Mouse (Mus musculus) brown adipose tissue, adult 24 weeks (tissue): ENCODE results near the gene Psmb5. TPM values are rescaled to one million over a fixed set of nuclear protein-coding genes. Genes with fewer than 3 reads are reported as not detected.

Experiments used
- H3K27ac ChIP-seq: fragments of 200-500 bp; replicated peaks from 2 replicates; pipeline ENCODE4 v1.5.1; 2012; ENCODE audit warnings: low read depth, mild to moderate bottlenecking, low read length
- H3K4me1 ChIP-seq: fragments of 200-500 bp; 2 replicates; pipeline ENCODE4 v1.6.1; 2012; ENCODE audit warnings: low read length, mixed read lengths; ENCODE audit not compliant: control insufficient read depth, insufficient read depth, insufficient read length
- H3K4me3 ChIP-seq: fragments of 200-500 bp; 2 replicates; pipeline ENCODE4 v1.5.1; 2012; ENCODE audit warnings: low read depth, mild to moderate bottlenecking, low read length, moderate library complexity; ENCODE audit not compliant: insufficient read depth
- polyA plus RNA-seq: library from polyadenylated mRNA; stranded (reverse); fragments of >200 nt; gene quantifications from 2 replicates; pipeline ENCODE4 v1.2.4, GENCODE M21; 2012; ENCODE audit not compliant: missing spikeins, insufficient read depth, insufficient read length

The Psmb5 gene
- polyA plus RNA-seq, 1 experiment = 231 TPM

DNA sequence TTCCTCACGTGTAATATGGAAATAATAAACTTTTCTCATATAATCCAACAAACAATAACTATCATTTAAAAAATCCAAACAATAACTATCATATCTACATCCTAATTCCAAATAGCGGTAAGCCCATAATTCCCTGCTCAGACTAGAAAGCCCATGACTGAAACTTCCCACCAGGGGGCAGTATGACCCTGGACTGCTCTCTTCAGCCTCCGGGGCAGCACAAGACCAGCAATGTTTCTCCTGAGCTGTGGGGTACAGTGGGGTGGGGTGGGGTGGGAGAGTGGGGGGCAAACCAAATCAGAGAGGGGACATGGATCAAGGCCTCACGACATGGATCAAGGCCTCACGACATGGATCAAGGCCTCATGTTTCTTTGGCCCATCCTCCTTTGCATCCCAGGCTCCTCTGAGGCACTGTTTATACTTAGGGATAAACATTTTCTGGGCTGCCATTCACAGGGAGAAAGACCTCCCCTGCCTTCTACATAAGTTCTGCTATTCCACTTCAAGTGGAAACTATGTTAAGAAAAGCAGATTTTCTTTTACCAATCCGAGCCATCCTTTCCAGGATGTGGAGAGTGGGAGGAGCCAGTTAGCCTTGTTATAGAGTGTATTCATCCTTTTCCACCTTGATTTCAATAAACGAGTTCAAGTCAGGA lies 34.0 kb downstream of the Psmb5 start:
- no peaks in the 10 kb centered on the region for H3K4me1 ChIP-seq
- H3K27ac ChIP-seq = no peak overlapping the region
- no peak overlapping the region for H3K4me3 ChIP-seq

DNA sequence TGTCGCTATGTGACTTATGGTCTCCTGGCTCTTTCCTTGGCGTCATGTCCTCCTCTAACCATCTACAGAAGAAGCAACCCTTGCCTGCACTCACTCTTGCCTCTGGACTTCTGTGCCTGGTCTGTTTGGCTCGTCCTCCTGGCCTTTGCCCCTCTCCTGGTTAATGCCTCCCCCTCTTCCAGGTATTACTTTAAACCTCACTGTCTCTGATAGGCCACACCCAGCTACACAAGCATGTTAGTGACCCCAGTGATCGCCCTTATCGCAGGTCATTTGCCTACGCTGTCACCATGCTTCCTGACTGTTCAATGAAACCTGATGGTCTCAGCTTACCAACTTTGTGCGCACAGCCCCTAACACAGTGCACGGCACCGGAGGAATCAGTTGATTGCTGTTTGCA lies 35.3 kb downstream of the Psmb5 start:
- H3K4me3 ChIP-seq = no peak overlapping the region

DNA sequence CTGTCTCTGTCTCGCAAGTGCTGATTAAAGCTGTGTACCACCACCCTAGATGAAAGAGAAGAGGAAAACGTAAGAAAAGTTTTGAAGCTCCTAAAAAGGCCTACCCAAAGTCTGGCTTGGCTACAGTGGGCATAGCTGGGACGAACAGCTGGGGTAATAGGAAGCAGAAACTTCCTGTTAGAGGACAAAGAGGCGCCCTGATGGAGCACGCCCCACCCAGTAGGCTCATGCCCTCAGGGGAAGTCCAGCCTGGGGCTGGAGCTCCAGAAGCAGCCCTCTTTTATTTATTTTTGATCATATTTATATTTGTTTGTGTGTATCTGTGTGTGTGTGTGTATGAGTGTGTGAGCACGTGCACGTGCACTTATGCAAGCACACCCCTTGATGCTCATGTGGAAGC lies 38.2 kb downstream of the Psmb5 start:
- Histone ChIP-seq H3K27ac (no peak overlapping the region), H3K4me3 (no peak overlapping the region), H3K4me1 (no peaks in the 10 kb centered on the region)

More for the DNA sequence above, 35.3 kb downstream of the Psmb5 start:
- H3K4me1 ChIP-seq = no peaks in the 10 kb centered on the region
- no peak overlapping the region for H3K27ac ChIP-seq

DNA sequence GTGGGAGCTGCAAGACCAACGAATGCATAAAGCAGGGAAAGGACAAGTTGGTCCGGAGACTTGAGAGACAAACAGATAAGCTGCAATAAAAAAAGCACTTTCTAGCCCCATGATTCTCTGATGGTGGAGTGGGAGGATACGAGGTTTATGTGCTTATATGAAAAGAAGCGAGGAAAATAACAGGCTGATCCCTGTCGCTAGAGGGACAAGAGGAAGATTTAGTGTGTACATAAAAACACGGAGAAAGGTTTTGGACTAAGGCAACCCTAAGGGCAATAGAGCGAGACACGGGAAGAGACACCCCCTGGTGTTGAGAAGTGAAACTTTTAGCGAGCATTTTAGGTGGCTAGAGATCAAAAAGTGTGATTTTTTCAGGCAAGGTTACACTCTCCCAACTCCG lies 39.8 kb downstream of the Psmb5 start:
- Histone ChIP-seq H3K4me1 (no peaks in the 10 kb centered on the region; the same call in 1 of the 2 replicates), H3K27ac (peak overlapping the region; percentile 84), H3K4me3 (peak overlapping the region; percentile 67)

DNA sequence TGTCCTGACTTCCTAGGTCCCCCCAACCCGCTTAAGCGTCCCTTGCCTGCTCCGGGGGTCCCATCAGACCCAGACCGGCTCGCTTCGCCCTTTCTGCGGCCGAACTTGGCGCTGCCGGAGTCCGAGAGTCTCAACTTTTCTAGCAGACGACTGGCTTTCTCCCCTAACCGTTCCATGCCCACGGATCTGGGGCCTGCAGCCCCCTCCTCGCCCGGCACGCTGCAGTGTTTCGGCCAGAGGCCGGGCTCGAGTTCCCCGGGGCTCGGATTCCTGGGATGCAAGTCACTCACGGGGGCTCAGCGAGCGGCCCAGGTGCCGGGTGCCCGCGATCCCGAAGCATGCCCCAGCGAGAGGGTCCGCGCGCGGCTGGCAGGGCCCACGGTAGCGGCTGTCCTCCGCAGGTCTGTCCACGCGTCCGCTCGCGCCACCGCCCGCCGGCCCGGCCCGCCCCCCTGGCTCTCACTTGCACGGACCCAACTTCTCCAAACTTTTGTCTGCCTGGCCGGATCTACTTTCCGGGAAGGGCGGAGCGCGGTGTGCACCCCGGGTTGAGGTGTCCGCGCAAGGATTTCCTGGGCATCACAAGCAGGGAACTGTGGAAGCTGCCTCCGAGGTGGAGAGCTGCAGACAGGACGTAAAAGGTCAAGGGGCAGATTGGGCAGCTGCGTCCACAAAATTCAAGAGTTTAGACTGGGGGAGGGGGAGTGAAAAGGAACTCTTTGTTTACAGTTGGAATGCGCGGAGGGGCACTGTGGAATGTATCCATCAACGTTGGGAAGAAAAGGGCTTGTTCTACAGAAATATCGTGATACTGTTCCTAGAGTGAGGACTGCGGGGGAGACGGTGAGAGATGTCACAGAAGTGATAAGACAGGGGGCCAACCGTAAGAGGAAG lies 40.5 kb downstream of the Psmb5 start, which contains the start of gene Ajuba:
Gene Ajuba, minus strand, starts transcription at position 470 of the 894 bp plus-strand sequence.
- H3K4me1 ChIP-seq = no peaks in the 10 kb centered on the region; the same call in 1 of the 2 replicates
- H3K27ac ChIP-seq = peak within 1 kb of the TSS; percentile 84
- H3K4me3 ChIP-seq = peak within 1 kb of the TSS; percentile 67

DNA sequence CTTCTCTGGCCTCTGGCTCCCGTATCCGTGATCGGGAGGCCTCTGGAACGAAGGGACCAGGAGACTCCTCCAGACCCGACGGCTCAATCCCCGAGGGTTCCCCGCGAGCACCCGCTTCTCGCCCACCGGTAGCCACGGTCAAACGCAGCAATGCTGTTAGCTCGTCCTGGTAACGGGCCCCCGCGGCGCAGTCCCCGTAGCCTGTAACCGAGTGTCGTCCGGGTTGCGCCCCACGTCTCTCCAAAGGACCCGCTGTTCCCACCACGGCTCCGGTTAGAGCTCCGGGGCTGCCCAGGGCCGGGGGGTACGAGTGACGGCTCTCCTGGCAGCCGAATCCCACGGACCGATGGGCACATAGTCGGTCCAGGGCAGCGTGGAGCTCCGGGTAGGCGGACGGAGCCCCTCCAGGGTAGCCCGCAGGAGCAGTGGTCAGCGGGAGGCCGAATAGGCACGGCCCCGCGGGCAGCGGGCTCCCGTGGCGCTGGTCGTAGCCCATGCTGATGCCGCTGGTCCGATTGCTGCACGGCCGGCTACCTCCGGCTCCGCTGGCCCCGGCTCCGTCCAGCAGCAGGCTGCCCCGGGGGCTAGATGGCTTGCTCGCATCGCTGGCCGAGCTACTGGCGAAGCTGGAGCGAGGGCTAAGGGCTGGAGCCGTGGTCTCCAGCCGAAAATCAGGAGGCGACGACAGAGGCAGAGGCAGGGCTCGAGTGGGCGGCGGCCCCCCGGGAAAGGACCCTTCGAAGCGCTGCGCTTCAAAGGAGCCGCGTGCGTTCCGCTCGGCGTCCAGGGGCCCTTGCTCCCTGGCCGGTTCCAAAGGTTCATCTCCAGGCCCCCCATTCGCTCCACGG lies 41.4 kb downstream of the Psmb5 start:
- peak overlapping the region; percentile 36 for H3K27ac ChIP-seq

GRCm38 (mm10) chr14:54575631-54576030 lies 42.2 kb downstream of the Psmb5 start:
- H3K4me3 ChIP-seq = peak overlapping the region; percentile 67
- H3K27ac ChIP-seq = peak overlapping the region; percentile 36
- no peaks in the 10 kb centered on the region; the same call in 1 of the 2 replicates for H3K4me1 ChIP-seq

More for the DNA sequence above, 41.4 kb downstream of the Psmb5 start:
- Histone ChIP-seq H3K4me3 (peak overlapping the region; percentile 67), H3K4me1 (no peaks in the 10 kb centered on the region; the same call in 1 of the 2 replicates)

DNA sequence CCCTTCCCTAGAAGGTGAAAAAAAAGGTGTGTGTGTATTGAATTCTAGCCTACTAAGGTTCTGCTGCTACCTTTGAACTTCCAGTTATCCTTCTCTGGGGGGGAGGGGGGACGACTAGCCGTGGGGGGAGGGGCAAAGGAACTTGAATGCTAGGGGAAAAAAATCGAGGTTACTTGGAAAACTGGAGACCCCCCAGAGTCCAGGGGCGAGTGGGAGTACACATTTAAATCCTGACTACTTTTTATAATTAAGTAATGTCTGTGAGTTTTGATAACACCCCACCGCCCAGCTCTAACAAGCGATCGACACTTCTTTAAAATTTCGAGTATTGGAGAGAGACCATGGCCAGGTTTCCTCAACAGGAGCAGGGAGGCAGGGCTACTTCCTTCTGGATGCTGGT lies 42.8 kb downstream of the Psmb5 start:
- peak overlapping the region; percentile 29; the same call in 1 of the 2 replicates for H3K27ac ChIP-seq
- no peaks in the 10 kb centered on the region; the same call in 1 of the 2 replicates for H3K4me1 ChIP-seq
- H3K4me3 ChIP-seq = peak overlapping the region; percentile 67

GRCm38 (mm10) chr14:54574253-54574652 lies 43.6 kb downstream of the Psmb5 start:
- Histone ChIP-seq H3K4me1 (no peaks in the 10 kb centered on the region; the same call in 1 of the 2 replicates), H3K27ac (0 out of 2 replicates have a peak overlapping the region, but pooled peaks have one; percentile 29), H3K4me3 (peak overlapping the region; percentile 31)

GRCm38 (mm10) chr14:54572790-54573736 lies 44.8 kb downstream of the Psmb5 start:
- peak overlapping the region; percentile 31; the same call in 1 of the 2 replicates for H3K4me3 ChIP-seq
- peak overlapping the region; percentile 63 for H3K27ac ChIP-seq
- no peaks in the 10 kb centered on the region; the same call in 1 of the 2 replicates for H3K4me1 ChIP-seq

DNA sequence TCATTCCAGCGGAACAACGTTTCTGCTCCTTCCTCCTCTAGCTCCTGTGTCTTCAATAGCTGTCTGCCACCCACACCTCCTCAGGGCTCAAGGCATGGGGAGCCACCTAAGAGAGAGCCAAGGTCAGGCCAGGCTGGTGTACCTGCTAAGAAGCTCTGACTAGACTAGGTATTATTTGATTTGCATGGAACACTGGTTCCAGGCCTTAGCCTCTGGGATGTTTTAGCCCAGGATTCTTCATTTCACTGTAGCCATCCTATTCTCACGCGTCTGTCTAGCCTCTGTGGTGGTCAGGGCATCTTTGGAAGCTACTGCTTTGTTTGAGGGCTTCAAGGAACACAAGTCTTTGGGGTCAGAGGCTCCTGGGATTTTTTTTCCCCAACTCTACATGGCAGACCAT lies 45.7 kb downstream of the Psmb5 start:
- no peaks in the 10 kb centered on the region; the same call in 1 of the 2 replicates for H3K4me1 ChIP-seq

DNA sequence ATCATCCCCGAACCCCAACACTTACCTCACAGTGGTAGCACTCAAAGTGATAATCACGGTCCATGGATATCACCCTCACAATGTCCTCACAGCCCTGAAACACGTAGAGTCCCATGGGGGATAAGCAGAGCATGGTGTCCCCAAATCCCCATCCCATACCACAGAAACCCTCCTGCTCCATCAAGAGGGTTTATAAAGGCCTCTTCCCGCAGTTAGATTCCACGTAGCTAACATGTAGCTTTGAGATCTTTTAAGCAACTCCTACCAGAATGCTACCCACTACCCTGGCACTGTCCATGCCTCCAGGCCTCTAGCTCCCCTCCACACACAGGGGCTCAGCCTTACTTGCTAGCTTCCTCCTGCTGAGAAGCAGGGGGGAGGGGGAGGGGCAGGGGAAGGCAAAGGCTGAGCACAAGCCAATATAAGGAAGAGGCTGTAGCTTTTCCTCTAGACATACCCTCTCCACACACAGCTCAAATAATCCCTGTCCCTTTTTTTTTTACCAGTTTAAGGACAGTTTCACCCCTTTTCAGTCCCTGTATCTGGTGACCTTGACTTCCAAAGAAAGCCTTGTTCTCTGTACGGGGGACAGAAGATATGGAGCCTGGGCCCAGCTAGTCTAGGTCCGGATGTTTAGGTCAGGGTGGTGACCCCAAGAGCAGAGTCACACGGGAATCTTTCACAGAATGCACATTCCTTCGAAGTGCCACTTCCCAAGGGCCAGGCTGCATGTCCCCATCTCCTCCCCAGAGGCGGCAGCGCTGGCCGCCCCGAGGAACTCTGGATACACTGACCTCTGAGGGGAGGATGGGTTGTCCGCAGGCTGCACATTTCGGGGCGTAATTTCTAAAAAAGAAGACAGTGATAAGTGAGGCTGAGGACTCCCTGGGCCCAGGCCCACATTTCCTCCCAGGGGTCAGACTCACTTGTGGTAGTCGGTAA lies 48.1 kb downstream of the Psmb5 start:
- peak overlapping the region; percentile 61 for H3K27ac ChIP-seq
- H3K4me3 ChIP-seq = no peak overlapping the region
- H3K4me1 ChIP-seq = no peaks in the 10 kb centered on the region; the same call in 1 of the 2 replicates

More for the DNA sequence above, 45.7 kb downstream of the Psmb5 start:
- no peak overlapping the region for H3K4me3 ChIP-seq
- H3K27ac ChIP-seq = peak overlapping the region; percentile 38; the same call in 1 of the 2 replicates
